ENCODE assay signal across 26 mouse cellular contexts in the genomic region with DNA sequence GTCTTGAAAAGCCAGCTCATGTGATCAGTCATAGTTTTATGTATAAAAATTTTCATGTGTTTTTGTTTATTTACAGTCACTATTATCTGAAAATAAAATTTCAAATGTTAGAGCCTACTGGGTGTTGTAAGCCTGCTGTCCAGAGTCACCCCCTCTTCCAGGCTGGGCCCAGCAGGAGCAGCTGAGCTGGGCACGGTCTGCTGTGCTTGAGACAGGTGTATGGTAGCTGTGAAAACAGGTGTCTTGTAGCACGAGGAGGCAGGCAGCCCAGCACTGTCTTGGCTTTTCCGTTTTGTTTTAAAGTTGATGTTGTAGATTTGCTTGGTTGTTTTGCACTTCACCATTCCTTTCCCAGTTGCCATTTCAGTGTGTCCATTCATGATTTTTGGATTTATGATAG.
"Had no signal": no experiment of that assay in that cellular context is flagged by ENCODE, and none has a peak within 500 bp of the region (broad histone marks: within the 10 kb centered on the region; RNA-seq: fewer than 3 reads in every experiment).

No protein-coding gene starts in this region.

- DNase-seq: cerebellum, adult 2 months; cerebellum, adult 8-10 months; cerebellum, adult 9-10 months; cerebellum, adult 9-11 months; cerebellum, postnatal 10 days; cerebellum, postnatal 14 days; cerebellum, postnatal 25 days; cerebellum, postnatal 36 days; embryo, embryonic 11 days; forebrain, postnatal 0 days; gastrocnemius, adult 2 months; gastrocnemius, postnatal 10 days; gastrocnemius, postnatal 14 days; gastrocnemius, postnatal 25 days; gastrocnemius, postnatal 36 days; heart, adult 18-20 months had no signal

- H3K9ac ChIP-seq: embryonic facial prominence, embryonic 12.5 days; embryonic facial prominence, embryonic 13.5 days; embryonic facial prominence, embryonic 15.5 days; forebrain, embryonic 12.5 days; forebrain, embryonic 13.5 days; forebrain, embryonic 15.5 days; forebrain, postnatal 0 days had no signal

- H3K4me3 ChIP-seq: embryonic facial prominence, embryonic 10.5 days; embryonic facial prominence, embryonic 12.5 days; embryonic facial prominence, embryonic 13.5 days; embryonic facial prominence, embryonic 15.5 days; erythroblast, embryonic 14.5 days; forebrain, embryonic 10.5 days; forebrain, embryonic 12.5 days; forebrain, embryonic 13.5 days; forebrain, embryonic 15.5 days; gastrocnemius, adult 2 months; heart, embryonic 10.5 days had no signal

- H3K36me3 ChIP-seq: embryonic facial prominence, embryonic 12.5 days; embryonic facial prominence, embryonic 13.5 days; embryonic facial prominence, embryonic 15.5 days; forebrain, embryonic 12.5 days; forebrain, embryonic 15.5 days; heart, embryonic 10.5 days had no signal

- H3K27me3 ChIP-seq: embryonic facial prominence, embryonic 12.5 days; embryonic facial prominence, embryonic 13.5 days; embryonic facial prominence, embryonic 15.5 days; forebrain, embryonic 12.5 days; forebrain, embryonic 13.5 days; forebrain, embryonic 15.5 days had no signal

- H3K4me2 ChIP-seq: embryonic facial prominence, embryonic 12.5 days; embryonic facial prominence, embryonic 13.5 days; embryonic facial prominence, embryonic 15.5 days; forebrain, embryonic 12.5 days; forebrain, embryonic 13.5 days; forebrain, embryonic 15.5 days had no signal

- H3K27ac ChIP-seq: embryonic facial prominence, embryonic 10.5 days; embryonic facial prominence, embryonic 12.5 days; embryonic facial prominence, embryonic 13.5 days; embryonic facial prominence, embryonic 15.5 days; forebrain, embryonic 10.5 days; forebrain, embryonic 12.5 days; forebrain, embryonic 13.5 days; forebrain, embryonic 15.5 days; gastrocnemius, adult 2 months; heart, embryonic 10.5 days had no signal
